Mouse (Mus musculus): ENCODE data around the gene Itm2b. TPM values are rescaled to one million over a fixed set of nuclear protein-coding genes. Genes with fewer than 3 reads are reported as not detected.

Gene Itm2b
- polyA plus RNA-seq, 1 experiment from 2014 or later, result 698 TPM

DNA sequence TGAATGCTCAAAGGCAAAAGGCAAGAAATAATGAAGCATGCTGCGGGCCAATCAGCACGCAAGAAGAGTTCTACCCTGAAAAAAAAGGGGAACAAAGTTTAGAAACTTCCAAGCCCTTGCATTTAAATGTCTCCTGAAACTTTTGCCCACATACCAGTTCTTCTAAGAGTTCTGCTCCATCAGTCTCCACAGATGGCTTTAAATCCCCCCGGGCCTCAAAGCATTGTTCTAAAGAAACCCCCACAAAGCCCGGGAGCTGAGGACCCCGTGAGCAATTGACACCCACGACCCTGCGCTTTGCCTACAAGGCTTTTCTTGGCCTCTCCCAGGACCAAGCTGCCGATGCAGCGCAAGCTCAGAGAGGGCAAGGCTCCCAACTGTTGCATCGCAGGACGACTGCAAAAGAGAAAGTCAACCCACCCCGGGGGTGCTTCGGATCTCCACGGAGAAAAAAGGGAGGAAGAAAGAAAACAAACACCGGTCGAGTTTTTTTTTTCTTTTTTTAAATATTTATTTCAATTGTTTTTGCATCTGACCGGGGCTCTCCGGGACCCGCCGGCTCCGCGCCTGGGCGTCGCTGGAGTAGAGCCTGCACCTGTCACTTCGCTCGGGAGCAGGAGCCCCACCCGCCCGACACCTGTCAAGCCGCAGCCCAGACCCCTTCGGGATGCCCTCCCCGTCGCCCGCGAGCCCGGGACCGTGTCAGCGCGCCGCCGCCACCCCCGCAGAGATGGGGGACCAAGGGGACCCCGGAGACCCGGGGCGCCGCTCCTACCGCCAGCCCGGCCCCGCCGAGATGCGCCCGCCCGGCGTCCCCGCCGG, 60.2 kb downstream of the Itm2b start:
- 0 out of 2 replicates have a peak, but pooled peaks cover 6% of the 10 kb centered on the region for H3K36me3 ChIP-seq (ENCODE audit: control insufficient read depth, insufficient read depth, low read length)
- ATAC-seq, result peak; percentile 76
- peak overlapping the region; percentile 94 for H3K4me3 ChIP-seq (ENCODE audit: low read depth, low read length)
- H3K9me3 ChIP-seq (replicated peaks; ENCODE audit: control insufficient read depth, low read length, poor library complexity, severe bottlenecking), result no peaks in the 10 kb centered on the region
- H3K9ac ChIP-seq (ENCODE audit: low read depth, low read length), result peak overlapping the region; percentile 93
- peak overlapping the region; percentile 93 for H3K27ac ChIP-seq (ENCODE audit: low read length)
- peak overlapping the region; percentile 83 for H3K4me2 ChIP-seq (ENCODE audit: low read length)
- under 1% methylated on average over 44 of the region's 55 CpGs for WGBS
- no peaks in the 10 kb centered on the region for H3K27me3 ChIP-seq (ENCODE audit: control insufficient read depth, insufficient read depth, low read depth, low read length)
- H3K4me1 ChIP-seq (ENCODE audit: control insufficient read depth, insufficient read depth, low read length), result peaks cover 19% of the 10 kb centered on the region

DNA sequence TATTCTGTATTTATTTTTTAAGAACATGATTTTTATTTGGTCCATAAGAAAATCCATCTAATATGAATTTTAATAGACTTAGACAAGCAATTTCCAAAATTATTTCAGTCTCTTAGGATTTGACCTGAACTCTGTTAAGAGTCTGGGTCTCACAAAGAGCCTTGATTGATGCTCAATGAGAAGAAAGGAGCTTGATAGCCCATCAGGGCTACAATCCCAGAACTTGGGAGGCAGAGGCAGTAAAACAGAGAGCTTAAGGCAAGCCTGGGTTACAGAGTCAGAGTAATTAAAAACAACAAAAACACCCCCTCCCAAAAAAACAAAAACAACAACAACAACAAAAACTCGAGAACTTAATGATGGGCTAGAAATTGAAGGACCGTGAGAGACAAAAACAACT, 61.1 kb downstream of the Itm2b start:
- H3K4me2 ChIP-seq (ENCODE audit: low read length), result peak overlapping the region; percentile 25; the same call in 1 of the 2 replicates

DNA sequence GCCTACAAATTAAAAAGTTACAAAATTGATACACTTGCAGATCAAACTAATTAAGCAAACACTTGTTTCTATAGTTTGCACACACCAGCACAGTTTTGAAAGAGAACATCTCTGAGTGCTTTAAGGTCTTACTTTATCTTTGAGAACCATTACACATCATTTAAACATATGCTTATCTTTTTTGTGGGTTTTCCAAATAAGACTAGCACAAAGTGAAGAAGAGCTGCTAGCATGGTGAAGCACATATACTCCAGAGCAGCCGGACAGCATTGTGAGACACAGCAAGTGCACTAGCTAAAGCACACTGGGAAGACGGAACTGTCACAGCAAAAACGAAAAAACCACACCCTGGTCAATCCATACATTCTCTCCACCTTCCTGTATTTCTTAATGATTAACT, 62.9 kb downstream of the Itm2b start:
- Histone ChIP-seq H3K4me2 (ENCODE audit: low read length) (no peak overlapping the region), H3K36me3 (ENCODE audit: control insufficient read depth, insufficient read depth, low read length) (0 out of 2 replicates have a peak, but pooled peaks cover 6% of the 10 kb centered on the region), H3K4me3 (ENCODE audit: low read depth, low read length) (no peak overlapping the region), H3K27ac (ENCODE audit: low read length) (no peak overlapping the region), H3K9ac (ENCODE audit: low read depth, low read length) (no peak overlapping the region), H3K9me3 (replicated peaks; ENCODE audit: control insufficient read depth, low read length, poor library complexity, severe bottlenecking) (no peaks in the 10 kb centered on the region), H3K27me3 (ENCODE audit: control insufficient read depth, insufficient read depth, low read depth, low read length) (no peaks in the 10 kb centered on the region), H3K4me1 (ENCODE audit: control insufficient read depth, insufficient read depth, low read length) (peaks cover 19% of the 10 kb centered on the region)
- ATAC-seq, result no peak
- 87% methylated on average over 3 of the region's 3 CpGs for WGBS

More for the DNA sequence above, 61.1 kb downstream of the Itm2b start:
- H3K27ac ChIP-seq (ENCODE audit: low read length), result no peak overlapping the region
- 56% methylated on average over 2 of the region's 2 CpGs for WGBS
- H3K9me3 ChIP-seq (replicated peaks; ENCODE audit: control insufficient read depth, low read length, poor library complexity, severe bottlenecking), result no peaks in the 10 kb centered on the region
- H3K9ac ChIP-seq (ENCODE audit: low read depth, low read length), result no peak overlapping the region
- H3K27me3 ChIP-seq (ENCODE audit: control insufficient read depth, insufficient read depth, low read depth, low read length), result no peaks in the 10 kb centered on the region
- peaks cover 19% of the 10 kb centered on the region for H3K4me1 ChIP-seq (ENCODE audit: control insufficient read depth, insufficient read depth, low read length)
- no peak for ATAC-seq
- no peak overlapping the region for H3K4me3 ChIP-seq (ENCODE audit: low read depth, low read length)
- H3K36me3 ChIP-seq (ENCODE audit: control insufficient read depth, insufficient read depth, low read length), result 0 out of 2 replicates have a peak, but pooled peaks cover 6% of the 10 kb centered on the region

DNA sequence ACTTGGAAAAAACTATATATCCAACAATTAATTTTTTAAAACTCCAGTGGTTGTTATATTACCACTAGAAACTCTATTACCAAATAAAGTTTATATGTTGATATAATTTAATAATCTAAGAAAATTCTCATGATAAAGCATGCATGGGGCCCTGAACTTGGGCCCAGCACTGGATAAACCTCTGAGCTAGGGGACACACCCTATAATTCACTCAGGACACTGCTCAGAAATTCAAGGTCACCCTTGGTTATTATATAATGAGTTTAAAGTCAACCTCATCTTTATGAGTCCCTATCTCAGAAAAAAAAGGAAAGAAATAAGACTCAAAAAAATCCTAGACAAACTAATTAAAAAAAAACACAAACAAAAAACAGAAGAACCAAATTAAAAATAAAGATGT, 68.2 kb downstream of the Itm2b start:
- Histone ChIP-seq H3K27me3 (ENCODE audit: control insufficient read depth, insufficient read depth, low read depth, low read length) (no peaks in the 10 kb centered on the region), H3K9me3 (replicated peaks; ENCODE audit: control insufficient read depth, low read length, poor library complexity, severe bottlenecking) (no peaks in the 10 kb centered on the region), H3K4me2 (ENCODE audit: low read length) (no peak overlapping the region), H3K9ac (ENCODE audit: low read depth, low read length) (no peak overlapping the region), H3K4me3 (ENCODE audit: low read depth, low read length) (no peak overlapping the region), H3K36me3 (ENCODE audit: control insufficient read depth, insufficient read depth, low read length) (0 out of 2 replicates have a peak, but pooled peaks cover 6% of the 10 kb centered on the region), H3K27ac (ENCODE audit: low read length) (no peak overlapping the region), H3K4me1 (ENCODE audit: control insufficient read depth, insufficient read depth, low read length) (no peaks in the 10 kb centered on the region; the same call in 1 of the 2 replicates)
- ATAC-seq, result no peak

DNA sequence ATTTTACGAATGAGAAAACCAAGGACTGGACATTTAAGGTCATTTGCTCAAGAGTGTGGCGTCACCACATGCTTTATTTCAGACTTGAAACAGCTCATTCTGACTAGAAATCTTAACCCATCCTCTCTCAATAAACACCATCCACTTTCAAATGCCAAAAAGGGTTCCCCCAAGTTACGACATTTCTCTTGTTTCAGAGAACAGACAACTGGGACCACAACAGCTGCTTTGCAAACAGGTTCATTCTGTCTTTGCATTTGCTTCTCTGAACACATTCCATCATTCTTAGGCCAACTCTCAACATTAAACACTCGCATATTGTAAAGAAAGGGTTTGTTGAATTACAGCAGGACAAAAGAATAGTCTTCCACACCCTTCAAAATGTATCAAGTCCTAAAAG, 71.2 kb downstream of the Itm2b start:
- Histone ChIP-seq H3K9ac (ENCODE audit: low read depth, low read length) (no peak overlapping the region), H3K4me3 (ENCODE audit: low read depth, low read length) (no peak overlapping the region), H3K4me1 (ENCODE audit: control insufficient read depth, insufficient read depth, low read length) (no peaks in the 10 kb centered on the region; the same call in 1 of the 2 replicates), H3K9me3 (replicated peaks; ENCODE audit: control insufficient read depth, low read length, poor library complexity, severe bottlenecking) (no peaks in the 10 kb centered on the region), H3K27me3 (ENCODE audit: control insufficient read depth, insufficient read depth, low read depth, low read length) (no peaks in the 10 kb centered on the region), H3K36me3 (ENCODE audit: control insufficient read depth, insufficient read depth, low read length) (no peaks in the 10 kb centered on the region), H3K4me2 (ENCODE audit: low read length) (no peak overlapping the region), H3K27ac (ENCODE audit: low read length) (no peak overlapping the region)
- no peak for ATAC-seq
- WGBS, result 62% methylated on average over 4 of the region's 4 CpGs

DNA sequence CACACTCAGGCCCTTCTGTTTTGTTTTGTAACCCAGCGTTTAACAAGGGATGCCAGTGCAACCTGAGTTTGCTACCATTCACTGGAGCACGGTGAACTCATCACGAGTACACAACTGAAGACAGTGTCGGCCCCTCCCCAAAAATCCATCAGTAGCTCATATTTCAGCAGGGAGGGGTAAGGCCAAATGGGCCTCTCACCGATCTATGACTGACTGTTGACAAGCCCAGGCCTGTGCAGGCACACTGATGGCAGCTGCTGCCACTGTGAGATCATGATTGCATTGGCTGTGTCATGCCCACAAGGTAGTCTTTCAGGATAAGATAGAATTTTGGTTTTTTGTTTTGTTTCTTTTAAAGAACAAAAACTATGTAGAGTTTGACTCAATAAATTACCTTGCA, 71.7 kb downstream of the Itm2b start:
- Histone ChIP-seq H3K9ac (ENCODE audit: low read depth, low read length) (no peak overlapping the region), H3K27ac (ENCODE audit: low read length) (no peak overlapping the region), H3K27me3 (ENCODE audit: control insufficient read depth, insufficient read depth, low read depth, low read length) (no peaks in the 10 kb centered on the region), H3K4me2 (ENCODE audit: low read length) (no peak overlapping the region), H3K4me1 (ENCODE audit: control insufficient read depth, insufficient read depth, low read length) (no peaks in the 10 kb centered on the region; the same call in 1 of the 2 replicates), H3K36me3 (ENCODE audit: control insufficient read depth, insufficient read depth, low read length) (no peaks in the 10 kb centered on the region), H3K4me3 (ENCODE audit: low read depth, low read length) (no peak overlapping the region), H3K9me3 (replicated peaks; ENCODE audit: control insufficient read depth, low read length, poor library complexity, severe bottlenecking) (no peaks in the 10 kb centered on the region)
- ATAC-seq, result no peak
- WGBS, result 62% methylated on average over 5 of the region's 5 CpGs

DNA sequence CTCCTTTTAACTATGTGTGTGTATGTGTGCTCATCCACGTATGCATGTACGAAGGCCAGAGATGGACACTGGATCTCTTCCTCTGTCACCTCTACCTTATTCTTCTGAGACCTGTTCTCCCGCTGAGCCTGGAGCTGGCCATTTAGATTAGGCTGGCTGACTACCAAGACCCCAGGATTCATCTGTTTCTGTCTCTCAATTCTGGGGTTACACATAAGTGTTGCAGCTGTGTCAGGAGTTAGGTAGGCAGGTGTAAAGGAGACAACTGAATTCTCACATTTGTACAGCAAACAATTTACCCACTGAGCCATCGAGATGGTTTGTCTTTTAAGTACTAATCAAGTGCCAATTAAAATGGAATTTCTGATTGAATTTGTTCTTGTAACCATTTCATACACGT, 72.2 kb downstream of the Itm2b start:
- Histone ChIP-seq H3K36me3 (ENCODE audit: control insufficient read depth, insufficient read depth, low read length) (no peaks in the 10 kb centered on the region), H3K27me3 (ENCODE audit: control insufficient read depth, insufficient read depth, low read depth, low read length) (no peaks in the 10 kb centered on the region), H3K27ac (ENCODE audit: low read length) (no peak overlapping the region), H3K9ac (ENCODE audit: low read depth, low read length) (no peak overlapping the region), H3K4me2 (ENCODE audit: low read length) (no peak overlapping the region), H3K4me1 (ENCODE audit: control insufficient read depth, insufficient read depth, low read length) (no peaks in the 10 kb centered on the region; the same call in 1 of the 2 replicates), H3K4me3 (ENCODE audit: low read depth, low read length) (no peak overlapping the region), H3K9me3 (replicated peaks; ENCODE audit: control insufficient read depth, low read length, poor library complexity, severe bottlenecking) (no peaks in the 10 kb centered on the region)
- no peak for ATAC-seq
- WGBS, result 83% methylated on average over 5 of the region's 5 CpGs

Other genes starting within 250 kb of the Itm2b start
- 2.8 and 3.5 TPM in 2 replicates for gene Lpar6, start 147.4 kb downstream of the Itm2b start, polyA plus RNA-seq (2015; fragmentation: Nextera tagmentation; extraction: Ambion mirVana)
- gene Rb1, start 59.5 kb downstream of the Itm2b start, polyA plus RNA-seq (2015; fragmentation: Nextera tagmentation; extraction: Ambion mirVana), result 20.4 and 20.6 TPM in 2 replicates
- gene Med4, start 124.7 kb upstream of the Itm2b start, polyA plus RNA-seq (2015; fragmentation: Nextera tagmentation; extraction: Ambion mirVana), result 84.7 and 87.8 TPM in 2 replicates
- 119 and 128 TPM in 2 replicates for gene Sucla2, start 140.0 kb upstream of the Itm2b start, polyA plus RNA-seq (2015; fragmentation: Nextera tagmentation; extraction: Ambion mirVana)
- gene Nudt15, start 163.0 kb upstream of the Itm2b start, polyA plus RNA-seq (2015; fragmentation: Nextera tagmentation; extraction: Ambion mirVana), result 7.7 and 7.8 TPM in 2 replicates